Mouse (Mus musculus) embryonic fibroblast, embryonic 13.5 days (primary cell): ENCODE results near the gene Itgb2l.

Experiments
- CTCF ChIP-seq: IDR thresholded peaks from 2 replicates; pipeline ENCODE4 v1.5.1; 2011; ENCODE audit warnings: mild to moderate bottlenecking, control low read depth, low read length, moderate library complexity, borderline replicate concordance; ENCODE audit not compliant: insufficient read depth
- POLR2A ChIP-seq: IDR thresholded peaks from 2 replicates; pipeline ENCODE4 v1.6.1; 2011; ENCODE audit warnings: low read depth, mild to moderate bottlenecking, control low read depth, low read length, moderate library complexity

DNA sequence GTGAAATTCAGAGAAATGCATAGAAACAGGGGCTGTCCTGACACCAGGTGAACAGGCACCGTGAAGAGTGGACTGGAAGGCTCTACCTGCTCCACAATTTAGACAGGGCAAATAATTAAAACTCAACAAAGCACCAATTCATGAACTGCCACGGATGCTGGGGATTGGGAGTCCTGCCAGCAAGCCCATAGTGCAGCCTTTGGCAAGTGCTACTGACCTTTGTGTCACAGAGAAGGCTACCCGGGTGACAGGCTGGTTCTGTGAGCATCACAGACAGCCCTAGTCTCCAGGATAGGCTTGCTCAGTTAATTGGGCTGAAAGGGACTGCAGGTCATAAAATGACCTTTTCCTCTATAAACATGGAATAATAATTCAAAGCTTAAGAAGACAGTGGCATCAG lies 17.4 kb upstream of the Itgb2l start:
- TF ChIP-seq CTCF, result no peak
- no peak for TF ChIP-seq POLR2A
